Mouse (Mus musculus) embryonic facial prominence, embryonic 10.5 days (tissue): ENCODE measurements around the gene Elovl6. TPM values are rescaled to one million over a fixed set of nuclear protein-coding genes. Genes with fewer than 3 reads are reported as not detected.

Source experiments
- DNase-seq: peaks from one replicate; pipeline ENCODE4 v3.0.0-alpha.2; 2017; ENCODE audit warnings: low spot score
- H3K27ac ChIP-seq: fragments of 300-500 bp; sonication (generic); replicated peaks from 2 replicates; pipeline ENCODE4 v1.5.1; 2016; ENCODE audit warnings: mild to moderate bottlenecking
- H3K27me3 ChIP-seq: fragments of 300-500 bp; sonication (generic); replicated peaks from 2 replicates; pipeline ENCODE4 v1.6.1; 2016; ENCODE audit warnings: low read depth, mild to moderate bottlenecking; ENCODE audit not compliant: poor library complexity, severe bottlenecking
- H3K36me3 ChIP-seq: fragments of 300-500 bp; sonication (generic); replicated peaks from 2 replicates; pipeline ENCODE4 v1.6.1; 2016; ENCODE audit warnings: mild to moderate bottlenecking, moderate library complexity
- H3K4me1 ChIP-seq: fragments of 300-500 bp; sonication (generic); 2 replicates; pipeline ENCODE4 v1.6.1; 2016
- H3K4me3 ChIP-seq: fragments of 300-500 bp; sonication (generic); 2 replicates; pipeline ENCODE4 v1.5.1; 2016; ENCODE audit warnings: mild to moderate bottlenecking, moderate library complexity
- H3K9me3 ChIP-seq: fragments of 300-500 bp; sonication (generic); 2 replicates; pipeline ENCODE4 v1.6.1; 2016; ENCODE audit warnings: mild to moderate bottlenecking
- WGBS: fragments of 180-500 bp; shearing (Covaris S2); methylation state at CpG from one replicate; pipeline ENCODE4 v1.1.7; 2016; 5-methylcytosine and 5-hydroxymethylcytosine counted together
- polyA plus RNA-seq: library from polyadenylated mRNA; unstranded; fragments of >200 nt; fragmentation: Nextera tagmentation; extraction: Ambion mirVana; gene quantifications from 2 replicates; pipeline ENCODE4 v1.2.1, GENCODE M21; 2016

The Elovl6 gene
- 50.6 and 53.1 TPM in 2 replicates for polyA plus RNA-seq

- H3K4me3 ChIP-seq, result peak within 1 kb of the TSS; percentile 92
- no peaks in the 10 kb centered on the region for H3K9me3 ChIP-seq
- H3K36me3 ChIP-seq, result no peaks in the 10 kb centered on the region
- H3K27me3 ChIP-seq, result no peaks in the 10 kb centered on the region
- WGBS, result under 1% methylated on average over 35 of the region's 35 CpGs
- H3K4me1 ChIP-seq, result peaks cover 43% of the 10 kb centered on the region
- peak; percentile 91 for DNase-seq
- H3K27ac ChIP-seq, result peak within 1 kb of the TSS; percentile 100
Measured at GRCm38 (mm10) chr3:129532180-129532864, at the start of gene Elovl6. Gene Elovl6, plus strand, starts transcription at chr3:129532355.

- no peak for DNase-seq
- Histone ChIP-seq H3K4me3 (no peak overlapping the region), H3K9me3 (no peaks in the 10 kb centered on the region), H3K27ac (no peak overlapping the region), H3K27me3 (no peaks in the 10 kb centered on the region), H3K36me3 (no peaks in the 10 kb centered on the region), H3K4me1 (no peaks in the 10 kb centered on the region)
- WGBS, result 83% methylated on average over 4 of the region's 4 CpGs
Measured at GRCm38 (mm10) chr3:129488774-129489173, 43.4 kb upstream of the Elovl6 start.

- DNase-seq, result no peak
- Histone ChIP-seq H3K27me3 (no peaks in the 10 kb centered on the region), H3K36me3 (no peaks in the 10 kb centered on the region), H3K27ac (no peak overlapping the region), H3K4me1 (no peaks in the 10 kb centered on the region), H3K4me3 (no peak overlapping the region), H3K9me3 (no peaks in the 10 kb centered on the region)
- WGBS, result 90% methylated on average over 10 of the region's 10 CpGs
Measured at GRCm38 (mm10) chr3:129494123-129494522, 38.0 kb upstream of the Elovl6 start.

- no peaks in the 10 kb centered on the region for H3K4me1 ChIP-seq
- H3K9me3 ChIP-seq, result no peaks in the 10 kb centered on the region
- H3K4me3 ChIP-seq, result no peak overlapping the region
- WGBS, result 93% methylated on average over 4 of the region's 4 CpGs
- H3K27ac ChIP-seq, result no peak overlapping the region
- DNase-seq, result no peak
- no peaks in the 10 kb centered on the region for H3K27me3 ChIP-seq
- no peaks in the 10 kb centered on the region for H3K36me3 ChIP-seq
Measured at GRCm38 (mm10) chr3:129494731-129495130, 37.4 kb upstream of the Elovl6 start.

- Histone ChIP-seq H3K4me1 (no peaks in the 10 kb centered on the region), H3K4me3 (no peak overlapping the region), H3K9me3 (no peaks in the 10 kb centered on the region), H3K27ac (no peak overlapping the region), H3K36me3 (no peaks in the 10 kb centered on the region), H3K27me3 (no peaks in the 10 kb centered on the region)
- WGBS, result 77% methylated on average over 7 of the region's 7 CpGs
- DNase-seq, result no peak
Measured at GRCm38 (mm10) chr3:129503781-129504180, 28.4 kb upstream of the Elovl6 start.

GRCm38 (mm10) chr3:129504928-129505327 is 27.2 kb upstream of the Elovl6 start:
- Histone ChIP-seq H3K27me3 (no peaks in the 10 kb centered on the region), H3K4me1 (no peaks in the 10 kb centered on the region), H3K9me3 (no peaks in the 10 kb centered on the region), H3K4me3 (no peak overlapping the region), H3K27ac (no peak overlapping the region), H3K36me3 (no peaks in the 10 kb centered on the region)
- WGBS, result 85% methylated on average over 6 of the region's 6 CpGs
- DNase-seq, result no peak

GRCm38 (mm10) chr3:129507736-129508135 is 24.4 kb upstream of the Elovl6 start:
- Histone ChIP-seq H3K4me1 (no peaks in the 10 kb centered on the region), H3K9me3 (no peaks in the 10 kb centered on the region), H3K4me3 (no peak overlapping the region), H3K27ac (no peak overlapping the region), H3K27me3 (no peaks in the 10 kb centered on the region), H3K36me3 (no peaks in the 10 kb centered on the region)
- WGBS, result 86% methylated on average over 1 of the region's 1 CpGs
- DNase-seq, result no peak

- Histone ChIP-seq H3K9me3 (0 out of 2 replicates have a peak, but pooled peaks cover 2% of the 10 kb centered on the region), H3K27ac (no peak overlapping the region), H3K4me3 (no peak overlapping the region), H3K4me1 (no peaks in the 10 kb centered on the region), H3K27me3 (no peaks in the 10 kb centered on the region), H3K36me3 (no peaks in the 10 kb centered on the region)
- DNase-seq, result no peak
Measured at GRCm38 (mm10) chr3:129508571-129508970, 23.6 kb upstream of the Elovl6 start.

- no peaks in the 10 kb centered on the region for H3K4me1 ChIP-seq
Measured at GRCm38 (mm10) chr3:129509725-129510124, 22.4 kb upstream of the Elovl6 start.

GRCm38 (mm10) chr3:129515863-129516436 is 16.2 kb upstream of the Elovl6 start:
- Histone ChIP-seq H3K36me3 (no peaks in the 10 kb centered on the region), H3K4me3 (no peak overlapping the region), H3K9me3 (0 out of 2 replicates have a peak, but pooled peaks cover 3% of the 10 kb centered on the region), H3K27ac (no peak overlapping the region), H3K4me1 (no peaks in the 10 kb centered on the region), H3K27me3 (no peaks in the 10 kb centered on the region)
- WGBS, result 92% methylated on average over 3 of the region's 3 CpGs
- DNase-seq, result no peak

More at GRCm38 (mm10) chr3:129509725-129510124, 22.4 kb upstream of the Elovl6 start:
- no peak for DNase-seq
- H3K4me3 ChIP-seq, result no peak overlapping the region
- no peaks in the 10 kb centered on the region for H3K36me3 ChIP-seq
- no peak overlapping the region for H3K27ac ChIP-seq
- 88% methylated on average over 10 of the region's 10 CpGs for WGBS
- H3K27me3 ChIP-seq, result no peaks in the 10 kb centered on the region
- H3K9me3 ChIP-seq, result 0 out of 2 replicates have a peak, but pooled peaks cover 3% of the 10 kb centered on the region

- DNase-seq, result no peak
- Histone ChIP-seq H3K9me3 (no peaks in the 10 kb centered on the region), H3K36me3 (no peaks in the 10 kb centered on the region), H3K27me3 (no peaks in the 10 kb centered on the region), H3K4me1 (no peaks in the 10 kb centered on the region), H3K27ac (no peak overlapping the region), H3K4me3 (no peak overlapping the region)
- 83% methylated on average over 4 of the region's 4 CpGs for WGBS
Measured at GRCm38 (mm10) chr3:129520499-129520898, 11.7 kb upstream of the Elovl6 start.

- H3K36me3 ChIP-seq, result no peaks in the 10 kb centered on the region
- no peaks in the 10 kb centered on the region for H3K9me3 ChIP-seq
- no peak for DNase-seq
- WGBS, result 88% methylated on average over 10 of the region's 10 CpGs
- H3K4me1 ChIP-seq, result no peaks in the 10 kb centered on the region
- no peak overlapping the region for H3K27ac ChIP-seq
- H3K27me3 ChIP-seq, result no peaks in the 10 kb centered on the region
- H3K4me3 ChIP-seq, result no peak overlapping the region
Measured at GRCm38 (mm10) chr3:129523456-129524143, 8.6 kb upstream of the Elovl6 start.

- WGBS, result 88% methylated on average over 3 of the region's 3 CpGs
- no peak overlapping the region for H3K27ac ChIP-seq
Measured at GRCm38 (mm10) chr3:129527046-129527445, 5.1 kb upstream of the Elovl6 start.

More at GRCm38 (mm10) chr3:129527046-129527445, 5.1 kb upstream of the Elovl6 start:
- Histone ChIP-seq H3K27me3 (no peaks in the 10 kb centered on the region), H3K4me3 (no peak overlapping the region), H3K9me3 (no peaks in the 10 kb centered on the region), H3K36me3 (no peaks in the 10 kb centered on the region), H3K4me1 (peaks cover 5% of the 10 kb centered on the region)
- no peak for DNase-seq
